Mouse (Mus musculus): ENCODE results near the gene Hist1h3i. TPM values are rescaled to one million over a fixed set of nuclear protein-coding genes. Genes with fewer than 3 reads are reported as not detected.
"Not testable (repeated sequence)": the region's sequence is repeated elsewhere in the genome, so short reads cannot be mapped to it uniquely, and the experiment has no call there.

Gene Hist1h3i
- polyA plus RNA-seq, 1 experiment, result 4.3 TPM

- Histone ChIP-seq H3K4me3 (ENCODE audit: insufficient read depth, low read length) (peak overlapping the region; percentile 46), H3K27ac (ENCODE audit: insufficient read depth, low read length) (peak overlapping the region; percentile 96)
- TF ChIP-seq POLR2A (IDR thresholded peaks at IDR 0.05; ENCODE audit: low read depth, low read length), result peak; percentile 87
- H3K4me1 ChIP-seq (ENCODE audit: control insufficient read depth, insufficient read depth, low read length), result not testable (repeated sequence)
Measured at GRCm38 (mm10) chr13:21782361-21783254, 562 bp downstream of the Hist1h3i start.

GRCm38 (mm10) chr13:21781639-21782038 lies 1.5 kb downstream of the Hist1h3i start:
- TF ChIP-seq POLR2A (IDR thresholded peaks at IDR 0.05; ENCODE audit: low read depth, low read length), result no peak
- TF ChIP-seq CTCF (IDR thresholded peaks at IDR 0.05; ENCODE audit: borderline replicate concordance, insufficient read depth, low read length), result no peak
- Histone ChIP-seq H3K4me1 (ENCODE audit: control insufficient read depth, insufficient read depth, low read length) (no peaks in the 10 kb centered on the region), H3K4me3 (ENCODE audit: insufficient read depth, low read length) (no peak overlapping the region), H3K27ac (ENCODE audit: insufficient read depth, low read length) (no peak overlapping the region)

- no peak overlapping the region for H3K4me3 ChIP-seq (ENCODE audit: insufficient read depth, low read length)
- H3K27ac ChIP-seq (ENCODE audit: insufficient read depth, low read length), result no peak overlapping the region
- TF ChIP-seq CTCF (IDR thresholded peaks at IDR 0.05; ENCODE audit: borderline replicate concordance, insufficient read depth, low read length) (no peak), POLR2A (IDR thresholded peaks at IDR 0.05; ENCODE audit: low read depth, low read length) (no peak)
- H3K4me1 ChIP-seq (ENCODE audit: control insufficient read depth, insufficient read depth, low read length), result no peaks in the 10 kb centered on the region
Measured at GRCm38 (mm10) chr13:21781021-21781555, 2.1 kb downstream of the Hist1h3i start.

GRCm38 (mm10) chr13:21779767-21780731 lies 3.1 kb downstream of the Hist1h3i start, which contains the start of gene Hist1h1b:
TSS of gene Hist1h1b (minus strand) at chr13:21780625.
- Histone ChIP-seq H3K27ac (ENCODE audit: insufficient read depth, low read length) (peak within 1 kb of the TSS; percentile 63), H3K4me3 (ENCODE audit: insufficient read depth, low read length) (peak within 1 kb of the TSS; percentile 62), H3K4me1 (ENCODE audit: control insufficient read depth, insufficient read depth, low read length) (no peaks in the 10 kb centered on the region)
- TF ChIP-seq CTCF (IDR thresholded peaks at IDR 0.05; ENCODE audit: borderline replicate concordance, insufficient read depth, low read length), result no peak
- TF ChIP-seq POLR2A (IDR thresholded peaks at IDR 0.05; ENCODE audit: low read depth, low read length), result peak; percentile 94

GRCm38 (mm10) chr13:21778814-21779766 lies 4.1 kb downstream of the Hist1h3i start:
- TF ChIP-seq CTCF (IDR thresholded peaks at IDR 0.05; ENCODE audit: borderline replicate concordance, insufficient read depth, low read length) (no peak), POLR2A (IDR thresholded peaks at IDR 0.05; ENCODE audit: low read depth, low read length) (peak; percentile 98)
- H3K4me3 ChIP-seq (ENCODE audit: insufficient read depth, low read length), result peak overlapping the region; percentile 62
- H3K27ac ChIP-seq (ENCODE audit: insufficient read depth, low read length), result peak overlapping the region; percentile 63
- no peaks in the 10 kb centered on the region for H3K4me1 ChIP-seq (ENCODE audit: control insufficient read depth, insufficient read depth, low read length)

GRCm38 (mm10) chr13:21755707-21756106 lies 27.5 kb downstream of the Hist1h3i start:
- Histone ChIP-seq H3K4me3 (ENCODE audit: insufficient read depth, low read length) (no peak overlapping the region), H3K27ac (ENCODE audit: insufficient read depth, low read length) (no peak overlapping the region)
- TF ChIP-seq POLR2A (IDR thresholded peaks at IDR 0.05; ENCODE audit: low read depth, low read length), result no peak

GRCm38 (mm10) chr13:21754294-21755001 lies 28.7 kb downstream of the Hist1h3i start:
- TF ChIP-seq POLR2A (IDR thresholded peaks at IDR 0.05; ENCODE audit: low read depth, low read length), result peak; percentile 56; the same call in 1 of the 2 replicates
- H3K4me1 ChIP-seq (ENCODE audit: control insufficient read depth, insufficient read depth, low read length), result not testable (repeated sequence)
- Histone ChIP-seq H3K4me3 (ENCODE audit: insufficient read depth, low read length) (peak overlapping the region; percentile 55), H3K27ac (ENCODE audit: insufficient read depth, low read length) (peak overlapping the region; percentile 71)

More at GRCm38 (mm10) chr13:21755707-21756106, 27.5 kb downstream of the Hist1h3i start:
- H3K4me1 ChIP-seq (ENCODE audit: control insufficient read depth, insufficient read depth, low read length), result peaks cover 6% of the 10 kb centered on the region; the same call in 1 of the 2 replicates

GRCm38 (mm10) chr13:21753524-21754285 lies 29.5 kb downstream of the Hist1h3i start, which contains the start of the genes Hist1h2ak and Hist1h2bn:
TSS of gene Hist1h2ak (minus strand) at chr13:21753827.
TSS of gene Hist1h2bn (plus strand) at chr13:21754123.
- Histone ChIP-seq H3K4me3 (ENCODE audit: insufficient read depth, low read length) (peak within 1 kb of the TSS; percentile 55), H3K27ac (ENCODE audit: insufficient read depth, low read length) (peak within 1 kb of the TSS; percentile 71)
- H3K4me1 ChIP-seq (ENCODE audit: control insufficient read depth, insufficient read depth, low read length), result not testable (repeated sequence)
- TF ChIP-seq POLR2A (IDR thresholded peaks at IDR 0.05; ENCODE audit: low read depth, low read length), result peak; percentile 77; the same call in 1 of the 2 replicates
